Mouse (Mus musculus): ENCODE data around the gene Arid5b.

The Arid5b gene

GRCm38 (mm10) chr10:68236956-68237455, 41.5 kb downstream of the Arid5b start:
- DNase-seq (ENCODE audit: low read depth): no peak

GRCm38 (mm10) chr10:68231385-68232182, 47.0 kb downstream of the Arid5b start:
- no peak for DNase-seq (ENCODE audit: low read depth)

- no peak for DNase-seq (ENCODE audit: low read depth)
Measured at GRCm38 (mm10) chr10:68230653-68231384, 47.7 kb downstream of the Arid5b start.

DNA sequence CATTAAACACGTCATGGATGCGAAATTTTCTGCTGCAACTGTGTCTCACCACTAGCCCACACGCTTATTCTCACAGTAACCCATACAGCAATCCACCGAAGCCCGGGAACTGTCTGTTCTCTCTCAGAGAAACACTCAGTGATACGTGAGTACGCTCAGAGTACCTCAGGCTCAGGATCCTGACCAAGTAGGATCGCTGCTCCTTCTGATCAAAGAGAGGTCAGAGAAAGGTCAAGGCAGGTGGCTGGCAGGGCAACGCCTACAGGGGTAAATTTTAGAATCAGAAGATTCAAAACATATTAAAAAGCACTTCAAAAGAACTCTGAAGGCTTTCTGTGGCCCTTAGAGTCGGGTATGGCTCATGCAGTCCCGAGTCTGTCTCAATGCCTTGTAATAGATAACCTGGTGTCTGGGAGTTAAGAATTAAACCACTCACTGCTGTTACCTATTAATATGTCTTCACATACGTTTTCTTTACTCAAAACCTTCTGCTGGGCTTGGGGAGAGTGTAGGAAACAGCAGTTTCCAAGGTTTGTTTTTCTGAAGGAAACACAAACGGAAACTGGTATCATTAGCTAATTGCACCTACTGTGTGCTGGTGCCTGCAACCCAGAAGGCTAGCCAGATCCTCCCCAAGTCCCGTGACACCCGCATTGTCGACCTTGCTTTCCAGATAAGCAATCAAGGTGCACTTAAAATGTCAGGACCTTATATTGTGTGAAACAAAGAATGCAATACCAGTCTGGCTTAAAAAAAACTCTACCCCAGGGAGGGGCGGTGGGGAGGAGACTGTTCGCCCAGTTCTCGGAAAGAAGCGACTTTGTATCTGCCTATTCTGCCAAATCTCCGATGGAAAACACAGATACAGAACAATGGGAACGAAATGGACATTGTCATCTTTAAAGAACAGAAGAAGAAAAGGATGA, 48.6 kb downstream of the Arid5b start:
- no peak for DNase-seq (ENCODE audit: low read depth)

- DNase-seq (ENCODE audit: low read depth): no peak
Measured at GRCm38 (mm10) chr10:68222676-68223075, 55.9 kb downstream of the Arid5b start.

DNA sequence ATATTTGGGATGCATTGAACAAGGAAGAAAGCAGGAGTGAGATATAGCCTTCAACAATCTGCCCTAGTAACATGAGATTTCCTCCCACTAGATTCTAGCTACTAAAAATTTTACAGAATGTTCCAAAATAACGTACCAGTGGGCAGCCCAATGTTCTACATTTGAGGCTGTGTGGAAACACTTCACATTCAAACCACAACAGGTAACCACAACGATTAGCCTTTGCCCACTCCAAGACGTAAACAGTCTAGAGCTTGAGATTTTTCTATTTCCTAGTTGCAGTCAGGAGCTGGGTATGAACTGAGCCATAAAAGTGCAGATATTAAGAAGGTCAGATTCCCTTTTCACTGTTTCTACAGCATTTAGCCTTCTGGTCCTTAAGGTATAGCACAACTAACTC, 56.5 kb downstream of the Arid5b start:
- no peak for DNase-seq (ENCODE audit: low read depth)

GRCm38 (mm10) chr10:68219327-68219726, 59.2 kb downstream of the Arid5b start:
- no peak for DNase-seq (ENCODE audit: low read depth)

DNA sequence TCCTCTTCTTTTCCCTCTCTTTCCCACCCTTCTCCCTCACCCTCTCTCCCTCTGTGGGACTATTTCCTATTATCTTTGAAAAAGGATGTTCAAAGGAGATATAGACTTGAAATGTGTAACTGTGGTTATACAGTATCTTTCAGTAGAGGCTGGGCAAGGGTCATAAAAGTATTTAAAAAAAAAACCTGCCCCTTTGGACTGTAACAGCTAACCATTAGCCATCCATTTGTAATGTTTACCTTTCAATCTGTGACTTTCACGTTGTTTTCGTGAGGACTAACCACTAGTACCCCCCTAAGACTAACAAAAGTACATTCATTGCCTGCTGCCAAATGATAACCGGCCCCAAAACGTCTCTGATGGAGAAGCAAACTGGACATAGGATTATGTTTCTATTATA, 59.9 kb downstream of the Arid5b start:
- DNase-seq (ENCODE audit: low read depth): no peak

DNA sequence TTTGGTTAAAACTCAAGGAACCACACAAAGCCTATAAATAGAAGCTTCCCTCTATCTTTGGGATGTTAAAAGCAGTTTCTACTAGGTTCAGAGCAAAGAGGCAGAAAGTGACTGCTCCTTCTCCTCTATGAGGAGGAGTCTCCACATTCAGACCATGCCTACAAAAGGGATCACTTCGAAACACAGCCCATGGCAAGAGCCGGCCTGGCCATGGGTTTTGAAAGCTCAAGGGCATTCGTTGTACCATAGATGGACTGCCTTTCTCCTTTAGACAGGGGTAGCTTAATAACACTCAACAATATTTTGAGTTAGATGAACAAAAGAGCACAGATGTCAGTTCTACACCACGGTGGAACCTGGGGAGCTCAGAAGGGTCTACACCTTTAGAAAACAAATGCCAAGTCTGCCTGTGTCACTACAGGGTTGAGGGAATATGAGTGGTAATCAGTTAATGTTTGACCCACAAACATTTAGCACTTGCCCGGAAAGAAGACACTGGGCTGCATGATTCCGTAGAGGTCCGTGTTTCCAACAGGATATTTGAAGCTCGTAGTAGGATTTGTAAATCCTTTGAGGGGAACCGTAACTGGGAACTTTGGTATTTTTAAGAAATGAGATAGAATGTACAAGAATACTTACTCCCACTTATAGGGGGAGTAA, 63.6 kb downstream of the Arid5b start:
- DNase-seq (ENCODE audit: low read depth): no peak

DNA sequence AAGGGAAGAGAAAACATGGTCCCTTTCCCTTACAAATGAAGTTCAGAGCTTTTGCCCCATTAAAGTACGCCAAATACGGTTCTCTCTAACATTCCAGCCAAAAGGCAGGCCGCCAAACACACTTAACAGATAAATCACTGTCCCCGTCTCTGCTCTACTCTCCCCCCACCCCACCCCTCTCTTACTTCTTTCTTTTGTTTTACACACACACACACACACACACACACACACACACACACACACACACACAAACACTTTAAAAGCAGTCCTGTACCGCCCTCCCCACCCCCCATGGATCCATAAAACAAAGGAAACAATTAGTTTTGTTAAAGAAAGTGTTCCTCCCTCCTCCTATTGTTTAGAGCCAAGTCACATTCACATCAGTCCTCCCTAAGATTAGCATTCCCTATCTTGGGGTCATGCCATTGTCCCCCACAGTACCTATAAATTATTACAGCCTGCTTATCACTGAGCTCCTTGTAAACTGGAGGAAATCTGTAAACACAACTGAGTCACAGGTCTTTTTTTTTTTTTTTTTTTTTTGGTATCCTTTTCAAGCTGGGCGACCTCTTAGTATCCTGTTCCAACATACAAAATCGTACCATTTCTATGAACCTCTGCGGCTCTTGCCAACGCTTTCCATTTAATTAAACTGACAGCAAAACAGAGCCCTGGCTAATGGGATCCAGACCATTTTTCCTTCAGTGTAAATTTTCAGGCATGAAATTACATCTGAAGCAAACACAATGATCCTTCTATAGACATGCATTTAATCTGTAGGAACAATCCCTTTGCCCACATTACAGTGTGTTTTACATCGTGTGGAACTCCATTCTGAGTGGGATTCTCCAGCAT, 66.3 kb downstream of the Arid5b start:
- no peak for DNase-seq (ENCODE audit: low read depth)

DNA sequence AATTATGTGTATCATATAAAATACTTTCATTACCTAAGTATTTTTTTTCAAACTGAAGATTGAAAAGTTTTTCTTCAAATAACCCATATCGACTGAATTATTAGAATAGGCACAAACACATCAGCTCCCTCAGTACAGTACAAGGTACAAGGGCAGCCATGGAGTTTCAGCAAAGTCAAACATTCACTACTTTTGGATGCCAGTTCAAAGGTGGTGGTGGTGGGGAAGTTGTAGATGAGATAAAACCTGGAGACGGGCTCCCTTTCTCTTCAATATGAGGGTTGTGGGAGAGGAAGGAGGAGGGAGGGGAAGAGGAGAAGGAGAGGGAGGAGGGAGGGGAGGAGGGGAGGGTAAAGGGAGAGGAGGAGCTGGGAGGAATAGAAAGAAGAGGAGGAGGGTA, 67.0 kb downstream of the Arid5b start:
- DNase-seq (ENCODE audit: low read depth): no peak

DNA sequence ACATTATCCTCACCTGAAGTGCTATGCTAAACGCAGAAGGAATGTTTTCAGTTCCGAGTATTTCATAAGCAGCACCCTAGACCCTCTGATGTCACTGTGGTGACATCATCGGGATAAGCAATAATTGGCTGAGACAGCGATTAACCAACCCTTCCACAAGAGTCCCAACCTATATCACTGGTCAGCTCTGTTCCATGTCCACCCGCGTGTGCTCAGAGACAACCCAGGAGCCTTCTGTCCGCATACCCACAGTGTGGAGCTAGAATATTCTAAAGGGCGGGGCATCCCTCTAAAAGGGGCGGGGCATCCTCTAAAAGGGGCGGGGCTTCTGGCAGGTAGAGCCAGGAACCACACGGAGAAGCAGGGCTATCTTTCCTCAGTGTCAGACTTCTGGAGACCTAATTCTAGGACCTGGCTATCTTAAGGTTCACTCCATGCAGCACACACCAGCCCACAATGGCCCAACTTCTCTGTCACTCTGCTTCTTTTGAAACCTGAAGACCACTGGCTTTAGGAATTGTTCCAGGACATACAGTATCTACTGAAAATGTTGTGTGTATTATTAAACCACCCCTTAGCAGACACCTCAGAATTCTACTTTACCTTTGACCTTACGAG, 68.4 kb downstream of the Arid5b start:
- DNase-seq (ENCODE audit: low read depth): no peak

DNA sequence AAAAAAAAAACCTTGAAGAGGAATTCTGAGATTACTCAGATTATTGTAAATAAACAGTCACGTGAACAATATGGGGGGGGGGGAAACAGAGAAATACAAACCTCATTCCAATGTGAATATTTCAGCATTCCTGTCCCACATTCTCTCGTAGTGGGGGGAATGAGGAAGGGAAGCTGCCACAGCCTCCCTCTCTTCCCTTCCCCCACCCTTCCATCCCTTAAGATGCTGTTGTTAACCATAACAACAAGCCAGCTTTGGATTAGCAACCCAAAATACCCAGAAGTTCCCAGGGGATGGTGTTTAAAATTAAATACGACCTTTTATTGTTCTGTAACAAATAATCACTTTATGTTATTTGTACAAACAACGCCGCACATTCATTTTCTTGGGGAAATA, 69.9 kb downstream of the Arid5b start:
- DNase-seq (ENCODE audit: low read depth): no peak

DNA sequence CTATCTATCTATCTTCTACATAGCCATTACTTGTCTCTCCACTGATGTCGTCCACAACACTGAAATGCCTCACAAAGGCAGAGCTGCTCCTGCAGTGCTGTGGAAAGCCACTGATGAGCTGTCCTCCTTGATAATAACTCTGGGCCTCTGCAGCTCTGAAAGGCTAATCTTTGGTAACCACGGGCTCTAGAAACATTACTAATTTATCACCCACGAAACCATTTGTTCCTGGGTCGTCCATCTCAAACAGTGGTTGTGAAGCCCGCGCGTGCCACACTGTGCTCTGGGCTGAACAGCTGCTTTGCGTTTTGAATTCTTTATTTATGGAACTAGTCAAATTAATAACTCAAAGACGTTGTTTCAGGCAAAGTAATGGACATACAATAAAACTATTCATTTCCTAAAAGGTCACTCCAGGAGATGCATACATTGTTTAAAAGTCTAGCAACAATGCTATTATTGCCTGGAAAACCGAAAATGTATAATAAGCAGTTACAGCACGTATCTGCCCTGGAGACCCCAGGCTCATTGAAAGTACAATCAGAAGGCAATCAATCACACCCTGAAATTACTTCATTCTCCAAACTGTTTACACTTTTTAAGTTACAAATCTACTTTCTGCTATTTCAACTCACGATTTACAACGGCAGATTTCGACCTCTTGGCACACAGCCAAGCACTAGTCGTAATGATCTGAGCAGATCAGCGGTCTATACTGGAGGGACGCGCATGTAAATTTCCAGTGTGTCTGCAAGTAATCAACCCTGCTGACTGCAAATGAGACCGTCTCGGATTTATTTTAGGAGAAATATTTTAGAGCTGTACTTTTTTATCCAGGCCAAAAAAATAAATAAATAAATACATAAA, 70.5 kb downstream of the Arid5b start:
- no peak for DNase-seq (ENCODE audit: low read depth)

- no peak for DNase-seq (ENCODE audit: low read depth)
Measured at GRCm38 (mm10) chr10:68204391-68204790, 74.1 kb downstream of the Arid5b start.

- DNase-seq (ENCODE audit: low read depth): no peak
Measured at GRCm38 (mm10) chr10:68203860-68204259, 74.7 kb downstream of the Arid5b start.

- no peak for DNase-seq (ENCODE audit: low read depth)
Measured at GRCm38 (mm10) chr10:68203322-68203721, 75.2 kb downstream of the Arid5b start.

DNA sequence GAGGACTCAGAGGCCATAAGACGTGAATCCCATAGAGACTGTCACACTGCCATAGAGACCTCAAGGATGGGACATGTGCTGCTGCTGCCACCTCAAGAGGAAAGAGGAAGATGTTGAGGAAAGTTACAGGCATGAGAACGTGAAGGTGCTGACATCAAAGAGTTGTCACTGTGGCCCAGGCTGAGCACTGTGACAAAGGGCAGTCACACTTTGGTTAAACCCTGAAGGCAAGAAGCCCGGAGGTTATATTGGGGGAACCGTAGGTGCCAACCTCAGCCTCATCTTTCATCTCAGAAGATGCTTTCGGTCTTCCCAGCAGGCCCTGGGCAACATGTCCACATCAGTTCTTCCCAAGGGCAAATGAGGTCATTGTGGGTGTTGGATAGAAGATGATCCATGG, 79.1 kb downstream of the Arid5b start:
- DNase-seq (ENCODE audit: low read depth): no peak

- no peak for DNase-seq (ENCODE audit: low read depth)
Measured at GRCm38 (mm10) chr10:68196324-68196723, 82.2 kb downstream of the Arid5b start.
